Comparison of ENCODE assay signal across 12 mouse cellular contexts in the genomic region with DNA sequence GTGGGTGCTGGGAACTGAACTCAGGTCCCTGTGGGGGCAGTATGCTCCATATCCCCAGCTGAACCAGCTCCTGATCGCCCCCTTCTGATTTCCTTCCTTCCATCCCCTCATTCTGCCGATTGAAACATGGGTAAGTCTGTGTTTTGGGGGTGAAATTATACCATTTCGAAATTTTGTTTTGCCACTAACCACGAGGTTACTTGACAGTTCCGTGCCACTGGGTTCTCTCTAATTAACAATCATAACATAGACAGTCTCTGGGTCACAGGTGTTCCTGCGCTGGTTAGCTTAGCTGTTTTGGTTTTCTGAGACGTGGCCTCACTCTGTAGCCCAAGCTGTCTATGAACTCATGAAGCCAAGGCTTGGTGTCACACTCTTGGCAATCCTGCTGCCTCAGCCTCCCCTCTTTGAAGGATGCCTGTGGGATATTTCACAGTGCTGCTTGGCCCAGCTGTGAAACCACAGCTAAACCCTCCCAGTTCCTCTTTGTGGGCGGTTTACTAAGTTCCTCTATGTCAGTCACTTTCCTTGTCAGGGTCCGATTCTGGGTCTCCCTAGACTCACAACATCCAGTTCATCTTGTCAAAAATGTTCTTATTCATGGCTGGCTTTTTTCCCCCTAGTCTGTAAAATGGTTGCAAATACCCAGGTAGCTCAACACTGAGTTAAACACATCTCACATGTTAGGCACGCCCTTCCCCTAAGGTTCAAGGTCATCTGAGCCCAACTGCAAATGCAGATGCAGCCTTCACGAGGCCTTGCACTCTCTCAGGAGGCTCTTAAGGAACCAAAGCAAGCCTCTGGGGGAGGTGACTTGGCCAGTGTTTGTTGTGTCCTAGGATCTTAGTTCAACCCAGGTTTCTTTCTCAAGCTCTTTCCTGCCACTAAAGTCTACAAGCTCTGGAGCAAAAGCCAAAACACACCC. TPM values are rescaled to one million over a fixed set of nuclear protein-coding genes. Genes with fewer than 3 reads are reported as not detected.
DNase-seq lines count a peak whose midpoint lies in the region; ATAC-seq lines count a peak whose summit lies in the region.
"Had no signal": no experiment of that assay in that cellular context is flagged by ENCODE, and none has a peak within 500 bp of the region (broad histone marks: within the 10 kb centered on the region; RNA-seq: fewer than 3 reads in every experiment).

No protein-coding gene starts in this region.

- DNase-seq in CD4-positive, CD25-positive, alpha-beta regulatory T cell, adult 2 months (ENCODE audit: low read depth, low spot score): peak; percentile 14
- DNase-seq in thymus, postnatal 0 days (ENCODE audit: low spot score): peak; percentile 23
- DNase-seq in thymus, postnatal 10 days (ENCODE audit: low spot score in 2 of 2): no peak
- no peak for DNase-seq in hindbrain, embryonic 14.5 days (ENCODE audit: low spot score)
- no peak for DNase-seq in frontal cortex, postnatal 10 days (ENCODE audit: low spot score in 2 of 2)
- DNase-seq in urinary bladder, postnatal 14 days (ENCODE audit: low spot score): no peak
- DNase-seq: cerebellum, postnatal 36 days; kidney, adult 11 months; right cerebral cortex, adult 18-20 months had no signal

- 90% methylated on average over 11 of the region's 11 CpGs for WGBS in hindbrain, embryonic 14.5 days

- no peak overlapping the region for H3K27ac ChIP-seq in hindbrain, embryonic 14.5 days
- H3K27ac ChIP-seq: midbrain, embryonic 10.5 days had no signal

- no peaks in the 10 kb centered on the region for H3K4me1 ChIP-seq in hindbrain, embryonic 14.5 days (replicated peaks; ENCODE audit: control insufficient read depth, insufficient read depth, low read length)
- H3K4me1 ChIP-seq: midbrain, embryonic 10.5 days had no signal

- no peak overlapping the region for H3K9ac ChIP-seq in hindbrain, embryonic 14.5 days

- H3K4me2 ChIP-seq in hindbrain, embryonic 14.5 days (replicated peaks): no peak overlapping the region

- no peaks in the 10 kb centered on the region for H3K36me3 ChIP-seq in hindbrain, embryonic 14.5 days (replicated peaks; ENCODE audit: control insufficient read depth, insufficient read depth)
- H3K36me3 ChIP-seq: midbrain, embryonic 10.5 days had no signal

- H3K4me3 ChIP-seq in hindbrain, embryonic 14.5 days (replicated peaks; ENCODE audit: low read length): no peak overlapping the region
- H3K4me3 ChIP-seq: midbrain, embryonic 10.5 days had no signal

- H3K27me3 ChIP-seq in hindbrain, embryonic 14.5 days (ENCODE audit: control insufficient read depth, insufficient read depth, low read length): no peaks in the 10 kb centered on the region

- no peak for ATAC-seq in CD4-positive, CD25-positive, alpha-beta regulatory T cell, adult 4 months
- peak; percentile 97 for ATAC-seq in monocyte, adult 5-6 weeks (replicated peaks; ENCODE audit: insufficient number of reproducible peaks, low FRiP score, low TSS enrichment, poor library complexity, severe bottlenecking)
- no peak for ATAC-seq in hindbrain, embryonic 14.5 days (ENCODE audit: low FRiP score)

- H3K9me3 ChIP-seq in hindbrain, embryonic 14.5 days (ENCODE audit: control insufficient read depth, low read length): no peaks in the 10 kb centered on the region
- H3K9me3 ChIP-seq: midbrain, embryonic 10.5 days had no signal

RNA-seq across cellular contexts. Expression of a gene that starts 21.9 kb away (rescaled TPM):
- 1 to 10 TPM; 1.2 to 1.4 TPM for polyA plus RNA-seq in CD4-positive, CD25-positive, alpha-beta regulatory T cell, adult 4 months (2017; shearing (Covaris generic))
- polyA plus RNA-seq in thymus, postnatal 0 days (2015; fragmentation: Nextera tagmentation; extraction: Ambion mirVana): 21.6 and 22.7 TPM in 2 replicates
- total RNA-seq in monocyte, adult 5-6 weeks (2017): 233 to 370 TPM (median 331 TPM) in 3 replicates
- 2.5 and 2.9 TPM in 2 replicates for polyA plus RNA-seq in hindbrain, embryonic 14.5 days (2014; fragmentation: Nextera tagmentation; extraction: Ambion mirVana)

Comparison
In these comparisons a context has a peak if more than half of its experiments do, and no peak if none do; other contexts are left out.
1. DNase-seq: peak in CD4-positive, CD25-positive, alpha-beta regulatory T cell, adult 2 months (single experiment) and thymus, postnatal 0 days (single experiment); none in thymus, postnatal 10 days (0 of 2), hindbrain, embryonic 14.5 days (single experiment), frontal cortex, postnatal 10 days (0 of 2) and urinary bladder, postnatal 14 days (single experiment).